Mouse (Mus musculus): ENCODE results near the gene Gne.

GRCm38 (mm10) chr4:44107339-44107738, 23.4 kb upstream of the Gne start:
- TF ChIP-seq CTCF (IDR thresholded peaks at IDR 0.05; ENCODE audit: borderline replicate concordance, extremely low read depth, insufficient read depth, insufficient read length) (no peak), POLR2A (IDR thresholded peaks at IDR 0.05; ENCODE audit: borderline replicate concordance, extremely low read depth, insufficient read depth, insufficient read length, poor library complexity, severe bottlenecking) (no peak)
